Mouse (Mus musculus) E14TG2a.4 (cell line): ENCODE results near the gene Ghr.

Experiments
- H3K27me3 ChIP-seq: 2 replicates; pipeline ENCODE4 v1.6.1; 2014; ENCODE audit warnings: low read length, control low read depth; ENCODE audit not compliant: insufficient read depth
- H3K36me3 ChIP-seq: 2 replicates; pipeline ENCODE4 v1.6.1; 2014; ENCODE audit warnings: low read length, control low read depth; ENCODE audit not compliant: insufficient read depth
- H3K4me1 ChIP-seq: replicated peaks from 2 replicates; pipeline ENCODE4 v1.6.1; 2014; ENCODE audit warnings: low read depth, low read length, control low read depth
- H3K4me3 ChIP-seq: replicated peaks from 2 replicates; pipeline ENCODE4 v1.5.1; 2014; ENCODE audit warnings: mild to moderate bottlenecking, low read length
- H3K9me3 ChIP-seq: 2 replicates; pipeline ENCODE4 v1.6.1; 2014; ENCODE audit warnings: low read length, control low read depth
- CTCF ChIP-seq: conservative IDR thresholded peaks from 2 replicates; pipeline ENCODE4 v1.5.1; 2014; ENCODE audit warnings: low read length
- NANOG ChIP-seq: IDR thresholded peaks from 2 replicates; pipeline ENCODE4 v1.6.1; 2014; ENCODE audit warnings: borderline replicate concordance, low read length, mixed read lengths
- POU5F1 ChIP-seq: IDR thresholded peaks from 2 replicates; pipeline ENCODE4 v1.6.1; 2014; ENCODE audit warnings: low read length, borderline replicate concordance

Gene Ghr

DNA sequence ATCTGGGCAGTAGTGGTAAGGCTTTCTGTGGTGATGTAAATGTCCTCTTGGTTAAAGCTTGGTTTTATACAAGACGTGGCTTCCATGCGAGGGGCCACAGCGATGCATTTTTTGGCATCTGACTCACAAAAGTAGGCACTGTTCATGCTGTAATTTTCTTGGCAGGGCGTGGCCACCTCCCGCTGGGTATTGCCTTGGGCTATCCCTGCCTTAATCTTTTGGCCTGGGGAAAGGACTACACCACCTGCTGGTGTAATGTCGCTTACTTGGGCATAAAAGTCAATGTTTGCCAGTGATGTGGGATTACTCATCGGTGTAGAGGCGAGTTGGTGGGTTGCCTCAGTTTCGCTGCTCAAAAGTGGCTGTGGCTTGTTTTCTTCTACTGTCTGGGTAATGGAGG is 263.4 kb downstream of the Ghr start:
- Histone ChIP-seq H3K27me3 (no peaks in the 10 kb centered on the region), H3K4me1 (peaks cover 8% of the 10 kb centered on the region), H3K9me3 (no peaks in the 10 kb centered on the region), H3K4me3 (no peak overlapping the region), H3K36me3 (no peaks in the 10 kb centered on the region)
- TF ChIP-seq POU5F1 (no peak), CTCF (no peak), NANOG (no peak)

DNA sequence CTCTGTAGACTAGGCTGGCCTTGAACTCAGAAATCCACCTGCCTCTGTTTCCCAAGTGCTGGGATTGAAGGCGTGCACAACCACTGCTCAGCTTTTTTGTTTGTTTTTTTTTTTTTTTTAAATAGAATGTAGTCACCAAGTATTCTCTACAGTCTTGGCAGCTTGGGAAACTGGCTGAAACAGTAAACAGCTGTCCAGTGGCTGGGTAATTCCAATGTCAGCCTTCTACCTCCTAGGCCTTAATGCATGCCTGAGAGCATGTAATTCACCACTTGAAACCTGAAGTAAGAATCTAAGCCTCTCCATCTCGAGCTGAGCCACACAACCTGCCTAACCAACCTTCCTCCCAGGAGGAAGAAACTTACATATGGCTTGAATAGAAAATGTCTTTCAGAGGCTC is 266.7 kb downstream of the Ghr start:
- H3K27me3 ChIP-seq, result no peaks in the 10 kb centered on the region
- H3K4me1 ChIP-seq, result peaks cover 8% of the 10 kb centered on the region
- TF ChIP-seq CTCF (no peak), POU5F1 (no peak), NANOG (no peak)
- no peaks in the 10 kb centered on the region for H3K36me3 ChIP-seq
- no peaks in the 10 kb centered on the region for H3K9me3 ChIP-seq
- no peak overlapping the region for H3K4me3 ChIP-seq

DNA sequence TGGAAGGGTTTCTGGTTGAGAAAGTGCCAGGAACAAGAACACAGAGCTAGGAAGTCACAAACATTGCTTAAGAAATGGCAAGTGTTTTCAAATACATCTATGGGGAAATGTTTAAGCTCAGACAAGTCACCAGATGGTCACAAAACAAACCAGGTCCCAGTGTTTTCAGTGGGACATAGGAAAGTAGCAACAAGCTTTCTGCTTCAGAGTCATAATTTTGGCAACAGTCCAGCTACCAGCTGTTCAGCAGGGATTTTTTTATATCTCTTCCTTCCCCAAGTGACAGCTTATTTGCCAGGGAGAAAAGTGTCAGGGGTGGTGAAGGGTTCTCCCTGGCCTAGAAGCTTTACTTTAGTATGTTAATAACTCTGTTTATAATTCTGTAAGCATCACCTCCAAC is 270.4 kb downstream of the Ghr start:
- Histone ChIP-seq H3K36me3 (no peaks in the 10 kb centered on the region), H3K4me1 (no peaks in the 10 kb centered on the region)
- TF ChIP-seq POU5F1 (no peak), CTCF (no peak), NANOG (no peak)

DNA sequence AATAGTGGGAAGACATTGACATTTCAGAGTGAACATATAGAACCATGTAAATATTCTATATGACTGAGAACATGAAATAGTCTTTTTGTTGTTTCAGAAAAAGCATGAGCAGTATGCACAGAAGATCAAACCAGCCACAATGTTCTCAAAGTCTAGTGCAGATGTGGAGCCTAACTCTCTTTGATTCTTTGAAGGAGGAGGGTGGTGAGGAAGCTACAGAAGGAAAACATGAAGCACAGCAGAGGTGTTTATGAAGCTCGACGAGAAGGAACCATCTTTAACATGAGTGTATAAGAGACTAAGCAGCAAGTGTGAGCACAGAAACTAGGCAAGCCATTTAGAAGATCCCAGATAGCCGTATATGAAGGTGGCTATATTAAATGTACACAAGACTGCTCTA is 273.4 kb downstream of the Ghr start:
- H3K4me1 ChIP-seq, result no peaks in the 10 kb centered on the region
- no peaks in the 10 kb centered on the region for H3K27me3 ChIP-seq
- no peaks in the 10 kb centered on the region for H3K9me3 ChIP-seq
- no peak overlapping the region for H3K4me3 ChIP-seq
- H3K36me3 ChIP-seq, result no peaks in the 10 kb centered on the region
- TF ChIP-seq NANOG, result no peak
- no peak for TF ChIP-seq POU5F1
- TF ChIP-seq CTCF, result no peak

More for the DNA sequence above, 270.4 kb downstream of the Ghr start:
- Histone ChIP-seq H3K9me3 (no peaks in the 10 kb centered on the region), H3K27me3 (no peaks in the 10 kb centered on the region), H3K4me3 (no peak overlapping the region)

DNA sequence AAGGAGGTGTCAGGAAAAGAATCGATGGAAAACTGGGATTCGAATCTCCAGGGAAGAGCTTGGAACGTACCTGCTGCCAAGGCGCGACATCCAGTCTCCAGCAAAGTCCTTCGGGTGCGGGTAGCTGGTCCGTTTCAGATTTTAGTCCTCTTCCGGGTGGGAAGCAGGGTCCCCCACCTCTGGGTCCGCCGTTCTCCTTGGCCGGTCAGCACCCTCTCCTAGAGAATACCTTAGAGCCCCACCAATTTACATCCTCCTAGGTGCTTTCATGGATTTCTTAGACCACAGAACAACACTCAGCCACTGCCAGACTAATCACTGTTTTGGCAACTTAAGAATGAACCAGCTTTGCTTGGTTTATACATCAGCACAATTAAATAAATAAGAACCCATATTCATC is 279.9 kb downstream of the Ghr start, which contains the start of gene Ccdc152:
Gene Ccdc152 (minus strand): TSS at position 101 of the 400 bp plus-strand sequence.
- H3K27me3 ChIP-seq, result no peaks in the 10 kb centered on the region
- TF ChIP-seq POU5F1 (no peak), CTCF (no peak), NANOG (no peak)
- H3K4me3 ChIP-seq, result no peak within 1 kb of the TSS
- no peaks in the 10 kb centered on the region for H3K4me1 ChIP-seq
- H3K9me3 ChIP-seq, result no peaks in the 10 kb centered on the region
- H3K36me3 ChIP-seq, result no peaks in the 10 kb centered on the region

DNA sequence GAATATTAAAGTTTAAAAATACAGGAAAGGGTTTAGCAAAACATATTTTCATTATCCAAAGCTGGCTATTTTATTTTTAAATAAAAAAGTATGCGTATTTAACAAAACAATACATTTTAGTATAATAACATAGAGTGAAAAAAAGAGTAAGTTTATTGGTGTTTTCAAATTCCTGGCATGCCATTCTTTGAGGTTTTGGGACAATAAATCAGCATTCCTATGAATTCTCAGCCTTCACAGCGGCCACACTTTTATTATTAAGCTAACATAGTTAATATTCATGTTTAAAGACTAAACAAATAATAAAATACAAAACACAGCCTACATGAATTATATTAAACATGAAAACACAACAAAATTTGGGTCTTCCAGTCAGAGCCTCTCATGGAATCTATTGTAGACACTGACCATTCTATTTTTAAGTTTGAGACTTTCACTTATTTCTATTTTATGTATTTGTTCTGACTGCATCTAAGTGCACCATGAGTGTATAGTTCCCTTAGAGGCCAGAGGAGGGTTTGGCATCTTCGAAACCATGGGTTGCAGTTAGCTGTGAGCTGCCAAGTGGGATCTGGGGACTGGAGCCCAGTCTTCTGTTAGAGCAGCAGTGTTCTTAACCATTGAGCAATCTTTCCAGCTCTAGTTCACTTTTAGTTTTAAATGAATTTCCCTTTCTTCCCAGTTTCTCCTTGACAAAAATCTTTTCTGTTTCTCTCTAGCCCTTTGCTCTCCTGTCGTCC is 282.8 kb downstream of the Ghr start:
- no peak for TF ChIP-seq NANOG
- TF ChIP-seq CTCF, result no peak
- no peak for TF ChIP-seq POU5F1
- H3K27me3 ChIP-seq, result no peaks in the 10 kb centered on the region
- no peaks in the 10 kb centered on the region for H3K4me1 ChIP-seq
- no peak overlapping the region for H3K4me3 ChIP-seq
- H3K9me3 ChIP-seq, result no peaks in the 10 kb centered on the region
- H3K36me3 ChIP-seq, result no peaks in the 10 kb centered on the region

DNA sequence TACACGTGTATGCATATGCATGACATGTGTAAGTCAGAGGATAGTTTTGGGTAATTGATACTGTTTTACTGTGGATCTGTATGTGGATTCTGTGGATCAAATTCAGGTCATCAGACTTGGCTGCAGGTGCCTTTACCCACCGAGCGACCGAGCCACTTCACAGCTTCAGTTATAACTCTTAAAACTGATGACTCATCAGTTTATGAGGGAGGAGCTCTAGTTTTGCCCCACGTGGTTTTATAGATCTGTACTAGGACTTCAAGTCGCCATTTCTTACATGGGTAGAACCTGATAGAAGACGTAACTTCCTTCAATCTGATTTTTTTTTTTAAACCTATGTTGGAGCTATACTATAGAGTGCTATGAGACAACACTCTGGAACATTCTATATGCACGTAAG is 285.7 kb downstream of the Ghr start:
- no peaks in the 10 kb centered on the region for H3K36me3 ChIP-seq
- H3K27me3 ChIP-seq, result no peaks in the 10 kb centered on the region
- no peak overlapping the region for H3K4me3 ChIP-seq
- no peak for TF ChIP-seq NANOG
- TF ChIP-seq CTCF, result no peak
- TF ChIP-seq POU5F1, result no peak
- H3K4me1 ChIP-seq, result no peaks in the 10 kb centered on the region
- H3K9me3 ChIP-seq, result no peaks in the 10 kb centered on the region

DNA sequence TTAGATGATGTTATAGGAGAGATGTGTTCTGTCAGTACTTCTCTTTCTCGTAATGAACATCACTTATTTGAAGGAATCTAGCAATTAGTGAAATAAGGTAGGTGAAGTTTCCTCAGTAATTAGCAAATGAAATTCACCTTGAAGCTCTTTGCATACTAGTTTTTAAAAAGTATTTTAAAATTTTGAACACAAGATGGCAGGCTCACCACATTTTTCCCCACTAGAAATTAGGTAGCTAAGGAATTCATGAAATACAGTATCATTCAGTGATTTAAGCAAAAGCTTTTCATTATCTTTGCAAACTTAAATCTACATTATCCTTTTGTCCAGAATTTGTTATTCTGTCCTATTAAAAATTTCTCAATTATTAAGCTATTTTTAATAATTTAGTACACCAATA is 287.3 kb downstream of the Ghr start:
- TF ChIP-seq NANOG (no peak), CTCF (no peak)
- H3K27me3 ChIP-seq, result no peaks in the 10 kb centered on the region
- H3K9me3 ChIP-seq, result no peaks in the 10 kb centered on the region

DNA sequence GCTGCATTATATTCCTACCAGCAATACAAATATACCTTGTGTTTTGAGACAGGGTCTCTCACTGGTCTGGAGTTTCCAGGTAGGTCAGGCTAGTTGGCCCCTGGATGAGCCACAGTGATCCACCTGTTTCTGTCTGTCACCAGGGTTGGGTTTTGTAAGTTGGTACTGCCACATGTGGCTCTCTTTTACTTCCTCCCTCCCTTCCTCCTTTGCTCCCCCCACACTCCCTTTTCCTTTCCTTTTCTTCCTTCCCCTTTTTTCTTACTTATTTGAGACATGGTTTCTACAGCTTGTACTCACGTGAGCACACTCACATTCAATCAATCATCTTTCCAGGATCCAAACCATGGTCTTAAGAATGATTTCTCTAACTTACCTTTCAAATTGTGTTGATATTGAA is 289.8 kb downstream of the Ghr start:
- Histone ChIP-seq H3K4me1 (no peaks in the 10 kb centered on the region), H3K27me3 (no peaks in the 10 kb centered on the region), H3K9me3 (no peaks in the 10 kb centered on the region), H3K36me3 (no peaks in the 10 kb centered on the region), H3K4me3 (no peak overlapping the region)
- TF ChIP-seq NANOG (no peak), POU5F1 (no peak), CTCF (no peak)

More for the DNA sequence above, 287.3 kb downstream of the Ghr start:
- Histone ChIP-seq H3K4me3 (no peak overlapping the region), H3K36me3 (no peaks in the 10 kb centered on the region), H3K4me1 (no peaks in the 10 kb centered on the region)
